Mouse (Mus musculus) layer of hippocampus, adult 2 months (tissue): ENCODE measurements around the gene Glrx5. TPM values are rescaled to one million over a fixed set of nuclear protein-coding genes. Genes with fewer than 3 reads are reported as not detected.

Experiments used
- DNase-seq, 2 experiments: peaks; one replicate each; pipeline ENCODE4 v3.0.0; 2022; ENCODE audit warnings: low spot score in 2 of 2
- H3K27ac ChIP-seq: fragments of 200-600 bp; 2 replicates; pipeline ENCODE4 v1.8.1; 2022
- H3K4me3 ChIP-seq: fragments of 200-600 bp; 2 replicates; pipeline ENCODE4 v1.8.1; 2022; ENCODE audit warnings: mild to moderate bottlenecking
- CTCF ChIP-seq: fragments of 200-600 bp; conservative IDR thresholded peaks from 2 replicates; pipeline ENCODE4 v1.8.1; 2022; ENCODE audit warnings: antibody characterized with exemption, mild to moderate bottlenecking, moderate library complexity
- total RNA-seq, 2 experiments: library from RNA; stranded (reverse); gene quantifications; 2 replicates each; pipeline ENCODE4 v1.2.3; 2021

Glrx5 gene
- total RNA-seq, 2 experiments from 2014 or later, result 43.9 to 47.0 TPM

DNA sequence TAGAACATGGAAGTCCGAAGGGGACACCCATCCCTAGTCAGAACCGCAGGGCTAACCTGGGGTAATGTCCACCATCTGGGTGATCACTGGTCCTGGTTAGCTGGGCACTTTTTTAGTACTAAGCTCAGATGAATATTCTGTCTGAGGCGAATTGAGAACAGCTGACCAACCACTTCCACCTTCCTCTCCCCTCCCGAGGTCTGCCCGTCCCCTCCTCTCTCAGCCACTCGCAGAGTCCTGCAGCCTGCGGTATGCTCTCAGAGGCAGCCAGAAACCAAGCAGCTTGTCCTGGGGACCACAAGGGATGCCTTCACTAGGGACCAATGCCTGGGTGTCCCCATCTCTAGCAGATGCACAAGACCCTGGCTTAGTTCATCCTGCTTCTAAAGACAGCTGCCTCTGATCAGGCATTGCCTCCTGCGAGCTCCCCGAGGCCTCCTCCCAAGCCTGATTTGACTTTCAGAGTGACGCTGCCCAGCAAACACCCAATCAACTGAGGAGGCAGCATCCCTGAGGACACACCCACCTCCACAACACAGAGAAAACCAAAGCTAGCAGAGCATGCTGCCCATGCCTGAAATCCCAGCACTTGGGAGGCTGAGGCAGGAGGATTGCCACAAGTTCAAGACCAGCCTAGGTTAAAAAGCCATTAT lies 34.7 kb upstream of the Glrx5 start:
- no peak for TF ChIP-seq CTCF
- Histone ChIP-seq H3K4me3 (no peak overlapping the region), H3K27ac (no peak overlapping the region)
- DNase-seq, result no peak

DNA sequence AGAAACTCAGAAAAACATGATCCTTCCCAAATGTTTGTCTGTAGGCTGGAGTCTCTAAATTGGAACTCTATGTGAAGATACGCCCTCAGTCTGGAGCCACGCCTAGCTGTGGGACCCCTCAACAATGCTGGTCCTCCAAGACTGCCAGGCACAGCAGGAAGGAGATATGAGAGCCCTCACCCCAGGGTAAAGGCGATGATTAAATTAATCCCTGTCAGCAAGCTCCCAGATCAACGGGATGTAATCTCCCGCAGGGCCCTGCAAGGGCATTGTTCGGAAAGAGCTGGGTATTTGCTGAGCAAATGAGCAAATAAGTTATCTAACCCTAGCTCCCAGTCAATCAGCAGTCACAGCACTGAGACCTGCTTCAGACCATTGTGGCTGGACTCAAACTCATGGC lies 33.9 kb upstream of the Glrx5 start:
- no peak for DNase-seq
- Histone ChIP-seq H3K27ac (no peak overlapping the region), H3K4me3 (no peak overlapping the region)
- no peak for TF ChIP-seq CTCF

DNA sequence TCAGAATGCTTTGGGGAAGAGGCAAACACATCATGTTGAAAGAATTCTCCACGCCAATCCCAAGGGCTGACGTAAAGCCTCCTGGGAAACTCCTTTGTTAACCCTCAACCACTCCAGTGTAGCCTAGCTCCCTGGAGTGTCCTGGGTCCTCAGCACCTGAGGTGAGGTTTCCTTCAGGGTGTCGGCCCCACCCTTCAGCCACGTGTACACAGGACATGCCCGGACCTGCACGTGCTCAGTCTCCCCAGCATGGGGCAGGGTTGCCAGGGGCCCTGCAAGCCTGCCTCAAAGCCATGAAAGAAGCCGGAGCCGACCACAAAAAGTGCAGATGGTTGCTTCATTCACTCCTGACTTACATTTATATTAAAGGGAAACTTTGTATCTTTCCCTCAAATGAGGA lies 33.3 kb upstream of the Glrx5 start:
- no peak overlapping the region for H3K27ac ChIP-seq
- H3K4me3 ChIP-seq, result no peak overlapping the region
- TF ChIP-seq CTCF, result no peak
- DNase-seq, result no peak

DNA sequence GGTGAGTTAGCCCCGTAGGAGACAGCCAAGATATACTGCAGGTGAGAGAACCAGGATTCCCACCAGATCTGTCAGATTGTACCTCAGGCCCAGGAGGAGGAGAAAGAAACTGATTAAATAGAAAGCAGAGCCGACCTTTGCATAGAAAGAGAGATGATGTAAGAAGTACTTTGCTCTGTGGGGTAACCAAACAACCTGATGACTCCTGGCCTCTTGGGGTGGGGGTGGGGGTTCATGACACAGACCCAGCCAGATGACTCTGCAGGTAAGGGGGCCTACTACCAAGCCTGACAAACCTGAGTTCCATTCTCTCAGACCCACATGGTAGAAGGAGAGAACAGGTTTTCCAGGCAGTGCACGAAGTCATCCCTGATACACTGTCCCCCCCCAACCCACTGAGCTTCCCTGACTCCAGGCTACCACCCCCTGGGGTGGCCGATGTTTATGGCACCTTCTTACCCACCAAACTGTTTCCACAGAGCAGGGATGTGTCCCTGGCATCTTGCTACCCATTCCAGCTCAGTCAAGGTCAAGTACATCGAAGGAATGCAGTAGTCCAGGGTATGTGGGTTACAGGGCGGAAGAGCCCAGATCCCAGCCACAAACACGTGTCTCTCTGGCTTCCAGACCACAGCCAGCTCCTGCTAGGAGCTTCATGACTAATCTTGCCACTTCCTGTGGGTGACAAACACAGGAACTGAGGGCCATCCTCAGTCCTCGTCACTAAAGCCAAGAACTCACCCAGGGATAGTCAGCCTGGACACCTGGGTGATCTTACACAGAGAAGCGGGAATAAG lies 31.8 kb upstream of the Glrx5 start:
- no peak for TF ChIP-seq CTCF
- H3K4me3 ChIP-seq, result no peak overlapping the region
- no peak overlapping the region for H3K27ac ChIP-seq
- no peak for DNase-seq

DNA sequence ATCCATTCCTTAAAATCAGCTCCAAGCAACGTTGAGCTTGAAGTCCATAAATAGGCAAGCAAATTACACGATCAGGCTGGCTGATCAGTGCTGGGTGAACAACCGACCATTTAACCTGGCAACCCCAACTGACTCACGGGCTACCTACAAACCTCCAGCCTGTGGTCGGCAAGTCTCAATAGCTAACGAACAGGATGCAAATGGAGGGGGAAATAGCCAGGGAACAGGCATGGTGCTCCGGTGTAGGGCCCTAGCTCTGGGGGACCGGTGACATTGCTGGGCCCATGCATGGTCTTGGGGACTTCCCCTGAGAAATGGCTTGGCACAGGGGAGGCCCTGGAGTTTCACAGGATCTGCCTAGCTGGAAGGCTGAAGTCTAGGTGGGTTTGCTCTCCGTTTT lies 31.2 kb upstream of the Glrx5 start:
- H3K4me3 ChIP-seq, result no peak overlapping the region
- no peak for TF ChIP-seq CTCF
- DNase-seq, result no peak
- H3K27ac ChIP-seq, result no peak overlapping the region

DNA sequence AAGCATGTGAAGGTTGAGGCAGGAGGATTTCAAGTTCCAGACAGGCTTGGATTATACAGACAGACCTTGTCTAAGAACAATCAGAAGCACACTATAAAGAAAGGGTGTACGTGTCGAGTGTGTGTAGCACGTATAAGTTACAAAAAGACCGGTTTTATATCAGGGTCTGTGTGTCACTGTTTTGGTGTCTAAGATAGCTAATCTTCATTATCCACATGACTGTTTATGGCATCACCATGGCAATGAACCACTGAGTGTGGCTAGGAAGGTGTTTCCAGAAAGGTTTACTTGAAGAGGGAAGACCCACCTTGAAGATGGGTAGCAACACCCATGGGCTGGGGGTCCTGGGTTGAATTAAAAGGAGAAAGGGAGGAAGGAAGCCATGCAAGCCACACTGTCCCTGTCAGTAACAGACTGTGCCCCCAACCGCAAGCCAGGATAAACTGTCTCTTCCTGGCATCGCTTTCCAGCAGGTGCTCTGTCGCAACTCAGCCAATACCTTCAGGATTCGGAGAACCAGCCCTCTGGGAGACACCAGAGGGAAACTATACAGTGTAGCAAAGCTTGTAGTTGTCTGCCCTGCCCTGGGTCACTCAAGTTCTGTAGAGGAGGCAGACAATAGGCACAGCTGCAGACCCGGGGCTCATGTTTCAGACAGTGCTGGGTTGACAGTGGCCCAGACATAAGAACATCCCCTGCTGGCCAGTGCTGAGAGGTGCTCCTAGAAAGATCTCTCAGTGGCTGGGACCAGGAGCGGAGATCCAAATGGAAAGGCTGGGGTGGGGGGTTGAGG lies 30.0 kb upstream of the Glrx5 start:
- no peak for DNase-seq
- no peak overlapping the region for H3K4me3 ChIP-seq
- TF ChIP-seq CTCF, result peak; percentile 55
- H3K27ac ChIP-seq, result no peak overlapping the region

DNA sequence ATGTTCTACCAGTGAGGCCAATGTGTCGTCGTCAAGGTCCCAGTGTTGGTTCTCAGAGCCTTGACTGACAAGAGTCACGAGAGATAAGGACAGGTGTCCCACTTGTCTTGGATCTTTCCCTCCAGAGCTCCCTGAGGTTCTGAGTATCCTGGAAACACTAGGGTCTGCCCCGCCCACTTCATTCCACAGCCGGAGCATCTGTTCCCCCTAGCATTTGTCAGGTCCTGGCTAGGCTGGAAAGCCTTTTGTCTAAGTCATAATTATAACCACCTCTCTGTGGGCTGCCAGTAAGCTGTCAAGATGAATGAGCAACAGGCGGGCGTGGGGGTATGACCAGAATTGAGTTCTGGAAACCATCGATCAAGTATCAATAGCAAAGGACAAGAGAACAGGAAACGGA lies 29.3 kb upstream of the Glrx5 start:
- H3K27ac ChIP-seq, result no peak overlapping the region
- H3K4me3 ChIP-seq, result no peak overlapping the region
- TF ChIP-seq CTCF, result no peak
- DNase-seq, result no peak

DNA sequence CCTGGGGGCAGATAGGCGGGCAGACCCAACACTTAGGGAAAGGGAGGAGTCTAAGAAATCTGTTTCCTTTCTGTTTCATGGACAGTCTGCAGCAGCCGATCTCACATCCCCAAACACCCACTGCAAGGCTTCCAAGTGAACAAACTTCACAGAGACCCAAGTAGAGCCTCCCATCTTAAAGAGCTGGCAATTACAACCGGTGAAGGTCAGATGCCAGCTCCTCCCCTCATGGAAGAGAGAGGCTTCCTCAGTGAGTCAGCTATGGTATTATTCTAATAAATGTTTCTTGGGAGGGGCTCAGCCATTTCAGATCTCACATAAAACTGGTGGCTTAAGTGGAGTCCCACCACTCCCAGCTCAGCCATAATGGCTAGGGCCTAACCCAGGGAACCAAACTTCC lies 28.8 kb upstream of the Glrx5 start:
- no peak overlapping the region for H3K27ac ChIP-seq
- H3K4me3 ChIP-seq, result no peak overlapping the region
- no peak for TF ChIP-seq CTCF
- DNase-seq, result no peak

DNA sequence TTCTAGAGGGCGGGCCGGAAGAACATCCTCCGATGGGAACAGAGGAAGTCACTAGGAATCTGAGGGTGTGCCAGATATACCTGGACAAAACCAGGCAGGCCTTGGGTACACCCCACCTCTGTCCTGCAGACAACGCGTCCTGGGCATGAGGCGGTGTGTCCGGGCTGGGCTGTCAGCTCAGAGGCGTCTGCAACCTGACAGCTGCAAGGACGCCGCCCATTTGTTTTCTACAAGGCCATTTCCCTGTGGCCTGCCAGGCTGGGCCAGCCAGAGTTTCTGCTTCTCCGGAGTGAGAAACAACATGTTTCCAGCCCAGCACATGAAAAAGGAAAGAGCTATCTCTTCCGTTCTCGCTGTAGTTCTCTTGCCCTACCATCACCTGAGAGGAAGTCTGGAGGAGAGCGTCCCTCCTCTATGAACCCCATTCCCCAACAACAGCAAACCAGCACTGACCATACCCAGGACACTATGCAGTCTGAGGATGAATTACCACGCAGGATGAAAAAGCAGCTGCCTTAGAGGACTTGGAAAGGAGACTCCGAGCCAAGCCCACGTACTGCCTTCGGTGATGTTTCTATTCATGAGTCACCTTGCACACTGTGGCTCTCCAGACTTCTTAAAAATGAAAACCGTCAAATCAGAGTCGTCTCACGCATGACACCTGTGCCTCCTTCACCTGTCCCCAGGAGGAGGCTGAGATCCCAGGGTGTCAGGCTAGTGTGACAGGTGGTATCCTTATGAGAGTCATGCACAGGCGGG lies 27.4 kb upstream of the Glrx5 start:
- no peak for TF ChIP-seq CTCF
- H3K4me3 ChIP-seq, result no peak overlapping the region
- no peak overlapping the region for H3K27ac ChIP-seq
- DNase-seq, result no peak

DNA sequence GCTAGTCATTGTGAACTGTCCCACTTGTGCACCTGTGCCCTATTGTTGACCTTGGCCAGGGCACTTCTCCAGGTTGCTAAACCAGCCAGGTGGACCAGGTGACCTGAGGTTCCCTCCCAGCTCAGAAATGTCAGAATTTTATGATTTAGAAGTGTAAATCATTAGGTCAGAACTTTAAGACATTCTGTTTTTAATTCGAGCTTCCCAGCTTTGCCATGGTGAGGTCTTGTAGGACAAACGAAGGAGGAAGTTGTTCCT lies 26.8 kb upstream of the Glrx5 start:
- no peak for TF ChIP-seq CTCF
- no peak overlapping the region for H3K4me3 ChIP-seq

DNA sequence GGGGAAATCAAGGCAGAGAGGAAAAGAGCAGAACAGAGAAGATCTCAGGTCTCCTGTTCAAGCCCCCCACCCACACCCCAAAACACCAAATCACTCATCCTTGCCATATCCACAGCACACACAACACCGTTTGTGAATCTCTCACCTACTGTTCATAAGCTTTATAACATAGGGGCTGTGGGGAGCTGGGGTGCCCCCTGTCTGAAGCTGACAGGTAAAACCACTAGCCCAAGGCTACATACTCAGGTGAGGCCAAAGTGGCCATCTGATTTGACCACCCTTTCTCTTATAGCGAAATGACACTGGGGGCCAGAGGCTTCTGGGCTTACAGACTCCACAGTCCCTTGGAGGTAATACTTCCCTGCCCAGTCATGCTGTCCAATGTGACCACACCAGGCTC lies 24.3 kb upstream of the Glrx5 start:
- Histone ChIP-seq H3K27ac (no peak overlapping the region), H3K4me3 (no peak overlapping the region)
- 0 out of 2 replicates have a peak, but pooled peaks have one; percentile 19 for TF ChIP-seq CTCF
- no peak for DNase-seq

More for the DNA sequence above, 26.8 kb upstream of the Glrx5 start:
- no peak for DNase-seq
- H3K27ac ChIP-seq, result no peak overlapping the region

DNA sequence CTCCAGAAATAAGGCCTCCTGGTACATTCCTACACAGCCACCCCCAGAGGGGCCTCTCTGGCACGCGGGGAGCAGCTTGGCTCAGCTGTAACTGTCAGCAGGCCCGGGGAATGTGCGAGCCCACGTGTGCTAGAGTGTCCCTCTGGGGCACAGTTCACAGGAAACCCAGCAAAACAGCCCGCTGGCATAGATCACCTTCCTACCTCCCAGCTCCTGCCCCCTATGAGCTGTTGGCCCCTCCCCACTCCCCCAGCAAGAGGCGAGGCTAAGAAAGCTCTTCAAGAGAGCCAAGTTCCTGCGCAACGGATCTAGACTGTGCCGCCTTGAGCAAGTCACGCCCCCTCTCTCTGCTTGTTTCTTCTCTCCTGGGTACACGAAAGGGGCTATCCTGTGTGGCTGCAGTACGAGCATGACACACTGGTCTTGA lies 23.7 kb upstream of the Glrx5 start:
- DNase-seq, result no peak
- no peak for TF ChIP-seq CTCF
- no peak overlapping the region for H3K4me3 ChIP-seq
- H3K27ac ChIP-seq, result no peak overlapping the region
